Mouse (Mus musculus): ENCODE data around the gene Larp4b.

The Larp4b gene

DNA sequence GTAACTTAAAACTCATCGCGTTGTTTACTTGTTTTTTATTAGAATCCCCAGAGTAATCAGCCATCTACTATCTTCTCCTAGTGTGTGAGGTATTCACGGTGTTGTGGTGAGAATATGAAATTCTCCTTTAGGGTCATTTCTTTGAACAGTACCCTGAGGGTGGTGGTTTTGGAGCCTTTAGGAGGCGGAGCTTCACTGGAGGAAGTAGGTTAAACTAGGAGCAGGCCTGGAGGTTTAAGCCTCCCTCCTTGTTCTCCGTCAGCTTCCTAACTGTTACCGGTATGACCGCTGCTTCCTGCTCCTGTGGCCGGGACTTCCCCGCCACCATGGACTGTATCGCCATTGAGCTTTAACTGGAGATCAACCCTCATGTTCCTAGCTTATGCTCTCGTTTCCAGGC, 86.5 kb downstream of the Larp4b start:
- DNase-seq (ENCODE audit: low spot score): no peak

DNA sequence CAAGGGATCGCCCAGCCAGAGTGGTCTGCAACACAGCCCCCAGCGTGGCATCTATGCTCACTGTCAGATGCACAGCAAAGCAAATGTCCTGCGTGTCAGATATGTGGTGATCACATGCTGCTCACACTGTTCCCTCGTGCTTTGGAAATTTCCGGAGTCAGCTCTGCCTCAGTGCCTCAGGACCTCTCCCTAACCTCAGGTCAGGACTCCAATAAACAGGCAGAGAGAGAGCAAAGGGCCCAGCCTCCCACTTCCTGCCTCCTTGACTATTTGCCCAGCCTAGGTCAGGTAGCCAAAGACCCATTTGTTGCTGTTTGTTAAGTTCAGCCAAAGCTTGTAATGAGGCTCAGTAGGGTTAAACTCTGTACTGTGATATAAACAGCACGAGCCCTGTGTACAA, 87.4 kb downstream of the Larp4b start:
- DNase-seq (ENCODE audit: low spot score): no peak

DNA sequence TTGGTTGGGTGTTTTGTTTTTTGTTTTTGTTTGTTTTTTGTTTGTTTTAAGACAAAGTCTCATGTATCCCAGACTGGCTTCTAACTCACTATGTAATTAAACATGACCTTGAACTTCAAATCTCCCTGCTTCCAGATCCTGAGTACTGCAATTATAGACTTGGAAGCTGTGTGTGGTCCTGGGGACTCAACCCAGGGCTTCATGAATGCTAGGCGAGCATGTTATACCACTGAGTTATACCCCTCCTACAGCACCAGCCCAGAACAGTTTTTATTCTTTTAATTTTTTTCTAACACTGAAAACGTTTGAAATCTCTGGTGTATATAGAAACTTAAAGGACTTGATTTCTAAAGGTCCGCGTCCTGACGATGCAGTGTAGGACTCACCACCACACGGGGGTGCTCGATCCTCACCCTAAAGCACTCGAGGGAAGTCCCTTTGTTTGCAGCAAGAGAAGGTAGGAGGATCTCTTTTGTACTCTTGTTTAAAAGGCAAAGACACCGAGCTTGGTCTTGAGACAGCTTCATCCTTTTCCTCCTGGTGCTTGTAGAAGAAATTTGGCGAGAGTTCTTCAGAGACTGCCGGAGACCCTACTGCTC, 88.1 kb downstream of the Larp4b start:
- DNase-seq (ENCODE audit: low spot score): peak; percentile 92

- no peak for DNase-seq (ENCODE audit: low spot score)
These were observed 90.6 kb downstream of the Larp4b start for GRCm38 (mm10) chr13:9184281-9184680.

- no peak for DNase-seq (ENCODE audit: low spot score)
These were observed 91.0 kb downstream of the Larp4b start for GRCm38 (mm10) chr13:9184716-9185115.

- no peak for DNase-seq (ENCODE audit: low spot score)
These were observed 93.5 kb downstream of the Larp4b start for GRCm38 (mm10) chr13:9187156-9187555.

- no peak for DNase-seq (ENCODE audit: low spot score)
These were observed 94.2 kb downstream of the Larp4b start for GRCm38 (mm10) chr13:9187566-9188530.

- DNase-seq (ENCODE audit: low spot score): no peak
These were observed 95.8 kb downstream of the Larp4b start for GRCm38 (mm10) chr13:9189481-9189880.

- no peak for DNase-seq (ENCODE audit: low spot score)
These were observed 97.8 kb downstream of the Larp4b start for GRCm38 (mm10) chr13:9191172-9192140.

- peak; percentile 66 for DNase-seq (ENCODE audit: low spot score)
These were observed 99.2 kb downstream of the Larp4b start for GRCm38 (mm10) chr13:9192797-9193330.

DNA sequence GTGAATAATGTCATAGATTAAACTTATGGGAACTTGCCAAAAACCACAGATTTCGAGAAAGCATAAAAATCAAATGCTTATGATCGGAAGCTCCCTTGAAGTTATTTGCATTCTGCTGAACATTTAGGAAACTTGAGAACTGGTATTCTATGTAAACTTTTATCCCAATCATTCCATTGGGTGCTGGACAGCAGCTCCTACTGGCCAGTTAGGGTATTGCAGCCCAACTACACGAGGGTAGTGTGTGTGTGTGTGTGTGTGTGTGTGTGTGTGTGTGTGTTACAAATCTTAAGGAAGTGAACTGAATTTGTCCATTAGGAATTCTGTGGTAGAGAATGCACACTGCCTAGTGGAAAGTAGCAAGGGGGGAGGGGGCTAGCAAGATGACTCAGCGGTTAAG, 101.0 kb downstream of the Larp4b start:
- no peak for DNase-seq (ENCODE audit: low spot score)

- no peak for DNase-seq (ENCODE audit: low spot score)
These were observed 101.9 kb downstream of the Larp4b start for GRCm38 (mm10) chr13:9195565-9195964.

DNA sequence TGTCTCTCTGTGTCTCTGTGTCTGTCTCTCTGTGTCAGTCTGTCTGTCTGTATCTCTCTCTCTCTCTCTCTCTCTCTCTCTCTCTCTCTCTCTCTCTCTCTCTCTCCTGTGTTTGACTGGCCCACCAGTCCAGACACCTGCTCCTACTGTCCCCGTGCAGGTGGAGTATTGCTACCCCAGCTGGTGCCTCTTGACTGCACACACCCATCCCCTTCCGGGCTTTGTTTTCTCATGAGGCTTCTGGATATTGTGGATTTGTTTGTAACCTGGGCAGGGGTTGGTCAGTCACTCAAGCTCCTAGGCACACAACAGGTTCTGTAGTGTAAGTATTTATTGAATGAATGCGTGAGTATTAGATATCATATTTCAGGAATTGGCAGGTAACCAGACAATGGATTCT, 104.4 kb downstream of the Larp4b start:
- no peak for DNase-seq (ENCODE audit: low spot score)

DNA sequence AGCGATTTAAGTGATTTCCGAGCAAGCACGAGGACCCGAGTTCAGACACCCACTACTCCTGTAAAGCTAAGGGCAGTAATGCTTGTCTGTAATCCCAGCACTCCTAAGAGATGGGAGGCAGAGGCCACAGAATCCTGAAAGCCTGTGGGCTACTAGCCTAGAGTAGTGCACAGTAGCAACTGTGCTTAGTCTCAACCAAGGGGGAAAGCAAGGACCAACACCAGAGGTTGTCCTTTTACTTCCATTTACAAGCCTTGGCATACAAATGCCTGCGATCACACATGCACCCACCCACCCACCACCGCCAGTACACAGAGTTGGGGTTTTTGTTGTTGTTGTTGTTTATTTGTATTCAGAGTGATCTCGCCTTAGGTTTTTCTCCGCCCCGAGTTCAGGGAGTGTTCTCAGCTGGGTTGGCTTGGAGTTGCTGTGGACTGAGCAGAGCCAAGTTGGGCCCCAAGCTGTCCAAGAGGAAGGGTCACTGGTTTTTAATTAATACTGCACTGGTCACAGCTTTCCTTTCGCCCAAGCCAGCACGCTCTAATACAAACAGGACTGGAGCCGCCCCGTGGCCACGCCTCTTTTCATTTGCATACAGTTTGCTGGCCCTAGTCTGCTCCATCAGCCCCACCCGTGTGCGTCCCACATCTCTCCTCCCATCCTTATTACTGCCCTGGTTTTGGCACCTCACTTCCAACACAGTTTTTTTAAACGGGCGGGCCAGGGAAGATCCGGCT, 105.2 kb downstream of the Larp4b start:
- peak; percentile 73 for DNase-seq (ENCODE audit: low spot score)

DNA sequence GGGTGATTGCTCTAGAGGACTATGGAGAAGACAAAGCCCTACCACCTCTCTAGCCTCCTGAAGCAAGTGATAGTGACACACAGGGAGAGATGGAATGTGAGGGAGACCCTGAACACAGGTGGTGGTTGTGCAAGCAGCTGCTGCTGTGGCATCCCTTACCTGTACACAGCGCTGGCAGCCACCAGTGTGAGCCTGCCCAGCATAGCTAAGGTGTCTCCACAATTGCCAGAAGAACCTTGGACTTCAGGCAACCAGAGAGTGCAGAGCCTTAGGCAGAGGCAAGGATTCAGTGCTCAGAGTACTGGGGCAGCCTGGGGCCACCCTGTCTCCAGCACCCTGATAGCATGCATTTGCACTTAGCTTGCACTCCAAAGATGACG, 105.8 kb downstream of the Larp4b start:
- DNase-seq (ENCODE audit: low spot score): no peak

DNA sequence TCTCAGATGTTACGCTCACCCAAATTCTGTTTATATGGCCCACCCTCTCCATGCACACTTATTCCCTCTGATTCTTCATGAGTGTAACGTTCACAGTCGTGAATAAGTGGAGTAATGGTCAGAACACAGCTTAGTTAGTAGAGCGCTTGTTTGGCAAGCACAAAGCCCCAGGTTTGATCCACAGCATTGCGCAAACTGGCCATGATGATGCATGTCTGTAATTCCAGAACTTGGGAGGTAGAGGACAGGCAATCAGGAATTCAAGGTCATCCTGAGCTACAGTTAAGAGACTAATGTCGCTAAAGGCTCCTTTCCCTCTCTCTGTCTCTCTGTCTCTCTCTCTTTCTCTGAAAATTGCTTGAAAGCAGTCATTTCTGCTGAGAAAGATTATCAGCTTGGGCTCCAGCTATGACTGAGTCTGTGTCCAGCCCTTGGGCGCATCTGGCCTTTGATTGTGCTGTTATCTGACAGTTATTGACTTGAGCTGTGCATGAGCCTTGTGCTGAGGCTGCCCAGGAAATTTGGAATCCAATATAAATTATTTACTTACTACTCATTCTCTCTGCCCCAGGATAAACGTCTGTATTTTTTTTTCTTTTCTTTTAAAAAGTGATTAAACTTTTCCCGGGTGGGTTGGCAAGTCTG, 129.2 kb downstream of the Larp4b start:
- DNase-seq (ENCODE audit: low spot score): no peak
